Mouse (Mus musculus) C2C12 (cell line): ENCODE data around the gene Arhgef5.

Experiments
- CEBPB ChIP-seq: IDR thresholded peaks from one replicate; pipeline ENCODE4 v1.6.1; 2011; ENCODE audit warnings: low read depth, mild to moderate bottlenecking, control low read depth, moderate library complexity
- CTCF ChIP-seq: IDR thresholded peaks from one replicate; pipeline ENCODE4 v1.5.1; 2011; ENCODE audit not compliant: control insufficient read depth, insufficient read depth, insufficient read length
- FOSL1 ChIP-seq: IDR thresholded peaks from one replicate; pipeline ENCODE4 v1.8.0; 2011; ENCODE audit warnings: mild to moderate bottlenecking, low read length; ENCODE audit not compliant: poor library complexity, insufficient read depth, severe bottlenecking
- MAX ChIP-seq: IDR thresholded peaks from one replicate; pipeline ENCODE4 v1.6.1; 2011; ENCODE audit warnings: mild to moderate bottlenecking, control low read depth
- MYOD1 ChIP-seq: IDR thresholded peaks from one replicate; pipeline ENCODE4 v1.6.1; 2011; ENCODE audit warnings: low read depth; ENCODE audit not compliant: control insufficient read depth, insufficient read length
- MYOG ChIP-seq: IDR thresholded peaks from one replicate; pipeline ENCODE4 v1.6.1; 2011; ENCODE audit not compliant: control insufficient read depth, insufficient read length; ENCODE audit errors: extremely low read depth
- USF1 ChIP-seq: IDR thresholded peaks from one replicate; pipeline ENCODE4 v1.6.1; 2011; ENCODE audit warnings: low read depth, mild to moderate bottlenecking, control low read depth, moderate library complexity

DNA sequence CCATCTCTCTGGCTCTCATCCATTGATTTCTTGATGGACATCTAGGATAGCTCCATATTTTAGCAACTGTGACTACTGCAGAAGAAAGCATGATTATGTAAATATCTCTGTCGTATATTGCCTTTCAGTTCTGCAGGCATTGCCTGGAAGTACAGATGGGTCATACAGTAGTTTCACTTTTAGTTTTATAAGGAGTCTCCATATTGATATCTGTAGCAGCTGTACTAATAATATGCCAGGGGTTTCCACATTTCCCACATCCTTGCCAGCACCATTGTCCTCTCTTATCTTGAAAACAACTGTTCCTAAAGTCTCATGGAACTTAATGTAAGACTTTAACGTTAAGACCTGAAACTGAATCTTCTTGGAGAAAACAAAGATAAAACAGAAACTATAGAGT lies 4.6 kb upstream of the Arhgef5 start:
- TF ChIP-seq CTCF (no peak), CEBPB (no peak), MAX (no peak), USF1 (no peak), FOSL1 (no peak), MYOG (no peak), MYOD1 (no peak)
